Mouse (Mus musculus): ENCODE measurements around the gene 9430097D07Rik. TPM values are rescaled to one million over a fixed set of nuclear protein-coding genes. Genes with fewer than 3 reads are reported as not detected.

Gene 9430097D07Rik
- polyA plus RNA-seq, 1 experiment from 2014 or later, result 0.25 TPM

DNA sequence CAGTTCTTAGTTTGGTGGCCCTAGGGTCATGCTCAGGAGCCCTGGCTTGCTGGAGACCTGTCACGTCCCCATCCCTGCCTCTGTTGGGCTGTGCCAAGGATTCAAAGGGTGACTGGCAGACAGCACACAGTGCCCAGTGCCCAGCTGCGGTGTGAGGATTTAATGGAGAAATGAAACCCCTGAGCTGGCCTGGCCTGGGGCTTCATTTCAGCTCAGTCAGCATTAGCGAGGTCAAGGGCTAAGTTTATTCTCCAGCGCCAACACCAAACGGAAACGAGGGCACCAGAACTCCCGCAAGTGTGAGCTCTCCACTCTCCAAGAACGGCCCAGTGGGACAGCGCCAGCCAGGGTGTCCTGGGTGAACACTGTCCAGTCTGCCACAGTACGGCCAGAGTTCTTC, 14.7 kb upstream of the 9430097D07Rik start:
- no peak overlapping the region for H3K4me2 ChIP-seq (replicated peaks)
- no peak for ATAC-seq (ENCODE audit: low FRiP score, low read depth)
- peaks cover 14% of the 10 kb centered on the region for H3K4me1 ChIP-seq
- H3K4me3 ChIP-seq, result no peak overlapping the region
- H3K36me3 ChIP-seq, result peaks cover 3% of the 10 kb centered on the region; the same call in 1 of the 2 replicates
- no peak overlapping the region for H3K27ac ChIP-seq
- H3K27me3 ChIP-seq (replicated peaks), result no peaks in the 10 kb centered on the region
- whole genome bisulfite sequencing, result 81% methylated on average over 10 of the region's 10 CpGs
- no peak overlapping the region for H3K9ac ChIP-seq
- no peaks in the 10 kb centered on the region for H3K9me3 ChIP-seq

DNA sequence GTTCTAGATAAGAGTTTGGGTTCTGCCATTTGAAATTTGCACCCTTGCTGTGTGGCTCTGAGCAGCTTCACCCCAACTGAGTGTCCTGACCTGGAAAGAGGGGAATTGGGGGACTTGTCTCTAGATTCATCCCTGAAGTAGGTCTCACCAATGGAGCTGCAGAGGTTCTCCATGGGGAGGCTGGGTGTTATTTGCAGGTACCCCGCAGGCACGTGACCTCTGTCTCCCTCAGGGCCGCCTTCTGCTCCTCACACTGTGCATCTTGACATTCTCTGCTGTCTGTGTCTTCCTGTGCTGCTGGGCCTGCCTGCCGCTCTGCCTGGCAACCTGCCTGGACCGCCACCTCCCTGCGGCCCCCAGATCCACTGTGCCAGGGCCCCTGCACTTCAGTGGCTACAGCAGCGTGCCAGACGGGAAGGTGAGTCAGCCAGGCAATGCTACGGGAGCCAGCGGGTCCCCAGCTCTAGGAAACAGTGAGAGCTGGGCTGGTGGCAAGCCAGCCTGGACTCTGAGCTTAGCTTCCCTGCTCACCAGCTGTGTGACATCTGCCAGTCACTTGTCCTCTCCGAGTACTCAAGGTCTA, 13.8 kb upstream of the 9430097D07Rik start:
- ATAC-seq (ENCODE audit: low FRiP score, low read depth), result no peak
- 79% methylated on average over 11 of the region's 11 CpGs for WGBS
- no peak overlapping the region for H3K4me2 ChIP-seq (replicated peaks)
- H3K36me3 ChIP-seq, result no peaks in the 10 kb centered on the region; the same call in 1 of the 2 replicates
- H3K9ac ChIP-seq, result no peak overlapping the region
- H3K27me3 ChIP-seq (replicated peaks), result no peaks in the 10 kb centered on the region
- no peak overlapping the region for H3K4me3 ChIP-seq
- H3K27ac ChIP-seq, result no peak overlapping the region
- H3K9me3 ChIP-seq, result no peaks in the 10 kb centered on the region
- peaks cover 14% of the 10 kb centered on the region for H3K4me1 ChIP-seq

DNA sequence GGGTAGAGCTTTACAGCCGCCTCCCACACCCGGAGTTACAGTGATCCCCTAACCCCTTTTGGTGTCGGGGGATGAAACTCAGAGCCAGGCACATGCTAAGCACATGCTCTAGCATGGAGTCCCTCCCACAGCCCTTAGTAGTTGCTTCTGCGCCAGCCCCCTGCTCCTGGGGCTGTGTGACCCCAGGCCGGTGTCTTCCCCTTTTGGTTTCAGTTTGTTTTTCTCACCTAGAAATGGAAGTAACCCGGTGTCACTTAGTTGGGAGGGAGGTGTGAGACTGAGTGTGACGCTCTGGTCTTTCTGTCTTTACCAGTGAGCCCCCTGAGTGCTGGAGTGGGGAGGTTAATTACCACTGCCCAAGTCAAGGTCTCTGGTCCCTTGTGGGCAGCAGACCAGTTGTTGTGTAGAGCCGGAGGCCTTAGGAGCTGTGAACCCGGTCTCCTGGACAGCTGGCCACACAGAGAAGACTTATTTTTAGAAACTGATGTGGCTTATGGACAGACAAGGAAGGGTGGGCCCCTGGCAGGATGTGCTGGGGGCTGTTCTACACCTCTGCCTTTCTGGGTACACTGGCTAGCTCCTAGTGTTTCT, 12.3 kb upstream of the 9430097D07Rik start:
- WGBS, result 40% methylated on average over 9 of the region's 9 CpGs
- Histone ChIP-seq H3K27ac (no peak overlapping the region), H3K36me3 (no peaks in the 10 kb centered on the region; the same call in 1 of the 2 replicates), H3K4me1 (peaks cover 14% of the 10 kb centered on the region), H3K9me3 (no peaks in the 10 kb centered on the region), H3K4me3 (peak overlapping the region; percentile 44), H3K9ac (peak overlapping the region; percentile 58), H3K4me2 (replicated peaks) (peak overlapping the region; percentile 67), H3K27me3 (replicated peaks) (no peaks in the 10 kb centered on the region)
- no peak for ATAC-seq (ENCODE audit: low FRiP score, low read depth)

DNA sequence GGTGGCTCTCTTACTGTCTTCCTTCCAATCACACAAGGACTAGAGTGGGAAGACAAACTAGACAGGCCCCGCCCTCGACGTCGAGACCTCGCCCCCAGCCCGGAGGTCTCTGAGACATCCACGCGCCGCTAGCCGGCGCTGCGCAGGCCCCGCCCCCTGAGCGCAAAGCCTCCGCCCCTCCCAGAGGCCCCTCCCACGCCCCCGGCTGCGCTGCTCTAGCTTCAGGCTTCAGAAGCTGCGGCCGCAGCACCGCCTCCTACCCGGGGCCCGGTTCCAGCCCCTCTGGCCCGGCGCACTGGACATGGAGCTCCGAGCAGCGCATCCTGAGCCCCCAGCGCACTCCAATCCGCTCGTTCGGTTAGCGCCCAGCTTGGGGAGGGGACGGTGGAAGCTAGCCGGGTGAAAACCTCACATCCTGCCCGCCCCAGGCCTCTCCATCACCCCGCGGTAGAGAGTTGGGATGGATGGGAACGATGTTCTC, 11.4 kb upstream of the 9430097D07Rik start, which contains the start of gene St6galnac4:
St6galnac4 (plus strand) TSS at position 225 of the 481 bp plus-strand sequence.
- Histone ChIP-seq H3K9me3 (no peaks in the 10 kb centered on the region), H3K9ac (peak within 1 kb of the TSS; percentile 58), H3K4me2 (replicated peaks) (peak within 1 kb of the TSS; percentile 67), H3K4me1 (peaks cover 14% of the 10 kb centered on the region), H3K36me3 (no peaks in the 10 kb centered on the region; the same call in 1 of the 2 replicates), H3K27ac (no peak within 1 kb of the TSS), H3K27me3 (replicated peaks) (peaks cover 5% of the 10 kb centered on the region; the same call in 1 of the 2 replicates), H3K4me3 (peak within 1 kb of the TSS; percentile 44)
- 1% methylated on average over 38 of the region's 38 CpGs for WGBS
- peak; percentile 69 for ATAC-seq (ENCODE audit: low FRiP score, low read depth)

DNA sequence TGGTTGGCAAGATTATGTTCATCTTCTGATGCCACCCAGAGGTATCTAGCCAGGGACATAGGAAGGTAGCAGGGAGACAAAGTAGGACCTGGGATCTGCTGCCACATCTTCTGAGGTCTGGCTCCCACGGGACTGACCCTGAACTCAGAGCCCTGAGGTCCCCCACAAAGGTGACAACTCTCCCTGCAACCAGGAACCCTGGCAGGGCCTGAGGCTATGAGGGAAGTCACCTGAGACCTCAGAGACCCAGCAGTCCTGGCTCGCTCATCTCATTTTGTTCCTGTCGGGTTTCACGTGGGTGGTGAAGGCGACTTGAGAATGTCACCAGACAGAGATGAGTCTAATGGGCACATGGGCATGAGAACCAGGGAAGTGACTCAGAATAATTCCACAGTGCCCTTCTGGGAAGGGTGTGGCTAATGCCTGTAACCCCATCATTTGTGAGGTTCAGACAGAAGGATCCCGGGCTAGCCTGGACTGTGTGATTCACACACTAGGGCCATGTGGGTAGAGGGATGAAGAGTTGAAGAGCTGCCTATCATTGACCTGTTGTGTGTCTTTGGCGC, 9.7 kb upstream of the 9430097D07Rik start:
- H3K4me3 ChIP-seq, result no peak overlapping the region
- no peaks in the 10 kb centered on the region; the same call in 1 of the 2 replicates for H3K36me3 ChIP-seq
- no peak overlapping the region for H3K4me2 ChIP-seq (replicated peaks)
- no peak for ATAC-seq (ENCODE audit: low FRiP score, low read depth)
- H3K4me1 ChIP-seq, result peaks cover 14% of the 10 kb centered on the region
- no peak overlapping the region for H3K9ac ChIP-seq
- no peaks in the 10 kb centered on the region for H3K9me3 ChIP-seq
- WGBS, result 87% methylated on average over 7 of the region's 7 CpGs
- peaks cover 7% of the 10 kb centered on the region; the same call in 1 of the 2 replicates for H3K27me3 ChIP-seq (replicated peaks)
- no peak overlapping the region for H3K27ac ChIP-seq

DNA sequence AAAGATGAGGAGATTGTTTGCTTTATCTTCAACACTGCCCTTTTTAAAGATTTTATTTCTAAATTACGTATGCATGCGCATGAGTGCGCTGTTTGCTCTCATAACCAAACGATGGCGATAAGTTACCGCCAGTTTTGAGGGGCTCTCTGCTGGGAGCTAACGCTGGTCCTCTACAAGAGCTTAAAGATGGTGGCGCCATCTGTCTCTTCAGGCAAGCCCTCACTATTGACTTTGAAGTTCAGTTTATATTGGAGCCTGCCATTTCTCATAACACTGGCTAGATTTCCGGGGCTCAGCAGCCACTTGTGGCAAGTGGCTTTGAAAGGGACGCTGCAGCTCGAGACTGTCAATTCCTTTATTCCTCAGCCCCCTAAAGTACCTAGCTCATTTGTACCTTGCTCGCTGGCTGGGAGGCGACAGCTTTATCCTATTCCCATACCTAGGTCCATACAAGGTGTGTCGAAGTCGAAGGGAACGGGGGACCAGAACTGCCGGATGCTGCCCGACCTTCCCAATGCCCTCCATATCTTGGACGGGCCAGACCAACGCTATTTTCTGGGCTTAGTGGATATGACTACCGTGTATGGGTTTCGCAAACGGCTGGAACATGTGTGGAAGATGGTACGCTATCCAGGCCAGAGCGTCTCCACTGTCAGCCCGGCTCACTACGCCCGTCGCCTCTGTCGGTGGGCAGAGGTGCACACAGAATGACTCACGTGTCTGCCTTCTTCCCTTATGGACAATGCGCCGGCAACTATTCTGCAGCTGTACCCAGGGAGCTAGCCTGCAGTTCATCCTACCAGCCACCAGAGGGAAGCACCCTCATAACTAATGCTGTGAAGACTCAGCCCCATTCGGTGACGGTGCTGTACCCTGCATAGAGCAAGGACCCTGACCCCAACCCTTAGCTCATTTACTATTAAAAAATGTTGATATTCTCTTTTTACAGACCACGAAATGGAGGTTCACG, 7.6 kb upstream of the 9430097D07Rik start:
- 0 out of 2 replicates have a peak overlapping the region, but pooled peaks have one; percentile 19 for H3K4me3 ChIP-seq
- WGBS, result 17% methylated on average over 37 of the region's 37 CpGs
- no peak overlapping the region for H3K27ac ChIP-seq
- peak; percentile 73 for ATAC-seq (ENCODE audit: low FRiP score, low read depth)
- peaks cover 24% of the 10 kb centered on the region for H3K27me3 ChIP-seq (replicated peaks)
- 0 out of 2 replicates have a peak overlapping the region, but pooled peaks have one; percentile 14 for H3K9ac ChIP-seq
- H3K4me1 ChIP-seq, result peaks cover 8% of the 10 kb centered on the region
- H3K4me2 ChIP-seq (replicated peaks), result peak overlapping the region; percentile 55
- H3K36me3 ChIP-seq, result no peaks in the 10 kb centered on the region
- H3K9me3 ChIP-seq, result no peaks in the 10 kb centered on the region

DNA sequence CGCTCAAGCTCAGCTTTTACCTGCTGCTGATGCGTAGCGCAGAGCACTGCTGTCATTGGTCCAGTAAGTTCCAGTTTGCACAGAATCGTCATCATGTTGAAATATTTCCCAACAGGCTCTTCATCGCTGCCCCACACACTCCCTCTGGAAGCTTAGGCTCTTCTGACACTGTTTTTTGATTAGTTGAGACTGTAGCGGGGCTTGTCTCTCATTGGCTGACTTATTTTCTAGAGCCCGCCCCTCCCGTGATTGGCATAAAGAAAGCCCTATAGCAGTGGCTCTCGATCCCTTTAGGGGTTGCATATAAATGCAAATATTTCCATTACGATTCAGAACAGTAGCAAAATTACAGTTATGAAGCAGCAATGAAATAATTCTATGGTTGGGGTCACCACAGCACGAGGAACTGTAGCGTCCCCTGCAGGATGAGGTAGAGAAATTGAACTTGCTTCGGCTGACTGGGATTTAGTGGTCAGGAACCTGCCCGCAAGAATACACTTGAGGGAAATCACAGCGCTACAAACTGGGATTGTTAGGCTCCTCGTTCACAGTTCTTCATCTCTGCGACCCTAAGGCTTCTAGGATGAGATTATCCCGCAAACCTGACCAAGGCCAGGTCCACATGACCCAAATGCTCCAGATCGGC, 6.1 kb upstream of the 9430097D07Rik start:
- WGBS, result 33% methylated on average over 19 of the region's 19 CpGs
- Histone ChIP-seq H3K27me3 (replicated peaks) (peaks cover 32% of the 10 kb centered on the region), H3K4me3 (no peak overlapping the region; the same call in 1 of the 2 replicates)

DNA sequence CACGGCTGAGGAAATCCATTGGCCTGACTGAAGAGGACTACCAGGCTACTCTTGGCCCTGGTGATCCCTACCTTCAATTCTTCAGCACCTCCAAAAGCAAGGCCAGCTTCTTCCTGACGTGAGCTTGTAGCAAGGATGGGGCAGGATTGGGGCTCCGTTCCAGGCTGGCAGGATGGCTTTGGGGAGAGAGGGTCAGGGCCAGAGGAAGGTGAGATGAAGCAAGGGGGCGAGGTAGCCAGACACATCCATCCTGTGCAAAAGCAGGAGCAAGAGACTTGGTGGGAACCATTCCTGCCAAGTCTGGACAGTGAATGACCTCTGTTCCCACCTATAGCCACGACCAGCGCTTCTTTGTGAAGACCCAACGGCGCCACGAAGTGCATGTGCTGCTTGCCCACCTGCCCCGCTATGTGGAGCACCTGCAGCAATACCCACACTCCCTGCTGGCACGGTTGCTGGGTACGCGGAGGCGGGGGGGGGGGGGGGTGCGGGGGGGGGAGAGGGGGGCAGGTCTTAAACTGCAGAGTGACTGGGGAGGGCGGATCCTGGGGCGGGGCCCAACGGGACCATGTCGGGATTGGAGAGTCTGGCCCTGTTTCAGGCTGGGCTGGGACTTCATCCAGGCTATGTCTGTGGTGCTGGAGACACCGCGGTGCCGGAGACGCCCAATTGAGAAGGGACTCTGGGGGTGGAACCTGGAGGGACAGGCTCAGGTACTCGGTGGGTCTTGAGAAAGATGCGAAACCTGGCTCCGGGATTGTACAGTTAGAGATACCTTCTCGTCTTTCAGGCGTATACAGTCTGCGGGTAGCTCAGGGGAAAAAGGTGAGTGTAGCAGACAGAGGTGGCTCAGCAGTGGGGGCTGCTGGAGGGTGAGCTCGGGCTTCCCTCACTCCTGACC, 2.9 kb upstream of the 9430097D07Rik start:
- H3K27ac ChIP-seq, result no peak overlapping the region
- H3K9me3 ChIP-seq, result no peaks in the 10 kb centered on the region
- no peak for ATAC-seq (ENCODE audit: low FRiP score, low read depth)
- 0 out of 2 replicates have a peak, but pooled peaks cover under 1% of the 10 kb centered on the region for H3K36me3 ChIP-seq
- no peak overlapping the region for H3K4me3 ChIP-seq
- no peaks in the 10 kb centered on the region for H3K4me1 ChIP-seq
- H3K9ac ChIP-seq, result 0 out of 2 replicates have a peak overlapping the region, but pooled peaks have one; percentile 19
- peaks cover 35% of the 10 kb centered on the region for H3K27me3 ChIP-seq (replicated peaks)
- WGBS, result 41% methylated on average over 25 of the region's 30 CpGs
- no peak overlapping the region for H3K4me2 ChIP-seq (replicated peaks)

More for the DNA sequence above, 6.1 kb upstream of the 9430097D07Rik start:
- Histone ChIP-seq H3K9ac (no peak overlapping the region), H3K9me3 (no peaks in the 10 kb centered on the region), H3K27ac (no peak overlapping the region), H3K4me2 (replicated peaks) (peak overlapping the region; percentile 47), H3K36me3 (no peaks in the 10 kb centered on the region), H3K4me1 (no peaks in the 10 kb centered on the region)
- ATAC-seq (ENCODE audit: low FRiP score, low read depth), result peak; percentile 64

DNA sequence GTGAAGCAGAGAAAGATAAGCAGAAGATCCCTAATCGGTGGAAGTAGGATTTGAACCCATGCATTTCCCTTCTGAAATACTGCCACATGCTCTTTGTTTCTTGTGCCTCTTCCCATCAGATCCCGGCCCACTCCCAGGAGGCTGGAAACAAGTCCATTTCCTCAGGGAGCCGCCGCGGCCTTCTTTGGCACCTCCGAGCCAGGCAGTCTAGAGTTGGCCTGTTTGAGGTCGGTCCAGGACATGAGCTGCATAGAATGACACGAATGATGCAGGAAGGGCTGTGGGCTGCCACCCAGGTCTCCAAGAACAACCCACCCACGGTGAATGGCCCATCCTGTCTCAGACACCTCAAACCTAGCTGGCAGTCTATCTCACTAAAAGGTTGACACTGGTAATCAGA, 1.0 kb upstream of the 9430097D07Rik start:
- Histone ChIP-seq H3K27me3 (replicated peaks) (peaks cover 29% of the 10 kb centered on the region), H3K9ac (no peak overlapping the region), H3K36me3 (0 out of 2 replicates have a peak, but pooled peaks cover 6% of the 10 kb centered on the region), H3K27ac (no peak overlapping the region), H3K9me3 (no peaks in the 10 kb centered on the region), H3K4me2 (replicated peaks) (no peak overlapping the region), H3K4me3 (no peak overlapping the region), H3K4me1 (peaks cover 5% of the 10 kb centered on the region)
- 91% methylated on average over 9 of the region's 9 CpGs for WGBS
- ATAC-seq (ENCODE audit: low FRiP score, low read depth), result no peak

DNA sequence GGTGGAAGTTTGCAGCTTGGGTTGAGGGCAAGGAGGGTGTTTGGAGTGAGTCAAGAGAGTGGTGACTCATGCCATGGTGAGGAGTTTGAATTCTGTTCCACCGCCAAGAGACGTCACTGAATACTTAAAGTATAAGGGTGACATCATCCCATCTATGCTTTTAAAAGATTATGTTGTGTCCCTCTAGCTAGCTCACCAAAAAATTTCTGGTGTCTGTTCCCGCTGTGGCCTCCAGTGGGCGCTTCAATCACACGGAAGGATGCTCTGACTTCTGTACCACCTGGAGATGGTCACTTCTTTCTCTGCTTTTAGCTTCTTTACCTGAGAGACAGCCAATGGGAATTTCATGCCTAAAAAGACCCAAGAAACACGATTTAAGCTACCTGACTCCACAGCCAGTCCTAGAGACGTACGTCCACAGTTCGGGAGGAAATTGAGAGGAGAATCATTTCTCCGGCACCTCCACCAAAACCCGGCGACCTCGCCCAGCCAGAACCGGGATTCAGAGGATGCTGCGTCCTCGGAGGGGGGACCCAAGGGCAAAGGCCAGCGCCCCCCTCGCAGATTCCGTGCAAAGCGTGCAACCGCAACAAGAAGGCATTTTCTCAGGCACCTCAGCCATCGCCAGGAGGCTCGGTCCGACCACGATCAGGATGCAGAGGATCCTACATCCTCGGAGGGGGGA, 441 bp downstream of the 9430097D07Rik start:
- H3K9ac ChIP-seq, result peak overlapping the region; percentile 57
- peaks cover 8% of the 10 kb centered on the region for H3K4me1 ChIP-seq
- WGBS, result 2% methylated on average over 26 of the region's 26 CpGs
- H3K36me3 ChIP-seq, result 0 out of 2 replicates have a peak, but pooled peaks cover 6% of the 10 kb centered on the region
- peak overlapping the region; percentile 96 for H3K4me2 ChIP-seq (replicated peaks)
- no peaks in the 10 kb centered on the region for H3K9me3 ChIP-seq
- H3K27me3 ChIP-seq (replicated peaks), result peaks cover 29% of the 10 kb centered on the region
- H3K4me3 ChIP-seq, result peak overlapping the region; percentile 51
- ATAC-seq (ENCODE audit: low FRiP score, low read depth), result 0 out of 2 replicates have a peak, but pooled peaks have one; percentile 37
- H3K27ac ChIP-seq, result no peak overlapping the region
